Mouse (Mus musculus) MEL (cell line): ENCODE results near the gene Chkb.

Experiments
- CTCF ChIP-seq, 3 experiments: IDR thresholded peaks in 2 of 3; conservative IDR thresholded peaks in 1 of 3; 2 replicates each; pipeline ENCODE4 v1.5.1; 2011 to 2012; ENCODE audit warnings: low read length in 3 of 3, low read depth in 2 of 3, mild to moderate bottlenecking in 2 of 3, improper control_type of control experiment in 1 of 3, inconsistent platforms in 1 of 3, mixed read lengths in 1 of 3, moderate library complexity in 1 of 3; ENCODE audit not compliant: control insufficient read depth in 1 of 3, insufficient read depth in 1 of 3, poor library complexity in 1 of 3, severe bottlenecking in 1 of 3
- MXI1 ChIP-seq: IDR thresholded peaks from 2 replicates; pipeline ENCODE4 v1.6.1; 2011; ENCODE audit warnings: mild to moderate bottlenecking, low read depth, low read length, improper control_type of control experiment
- POLR2A ChIP-seq, 2 experiments: IDR thresholded peaks; 2 replicates each; pipeline ENCODE4 v1.6.1; 2011 to 2012; ENCODE audit warnings: low read length in 2 of 2, mild to moderate bottlenecking in 2 of 2, control low read depth in 1 of 2, improper control_type of control experiment in 1 of 2, low read depth in 1 of 2, moderate library complexity in 1 of 2; ENCODE audit not compliant: control insufficient read depth in 1 of 2, insufficient read depth in 1 of 2, poor library complexity in 1 of 2

- no peak for TF ChIP-seq CTCF (IDR thresholded peaks at IDR 0.05 in 2 of 3, conservative IDR thresholded peaks at IDR 0.05 in 1 of 3; ENCODE audit: control insufficient read depth in 1 of 3, insufficient read depth in 1 of 3, low read depth in 2 of 3, low read length in 3 of 3, poor library complexity in 1 of 3, severe bottlenecking in 1 of 3)
- TF ChIP-seq POLR2A (IDR thresholded peaks at IDR 0.05; ENCODE audit: control insufficient read depth in 1 of 2, insufficient read depth in 1 of 2, low read depth in 1 of 2, low read length in 2 of 2, poor library complexity in 1 of 2) = no peak
- TF ChIP-seq MXI1 = no peak
These were observed 19.6 kb downstream of the Chkb start, which contains the start of gene Syce3 for GRCm38 (mm10) chr15:89410118-89410517.
